Mouse (Mus musculus): Measurements from ENCODE around the gene Slbp. TPM values are rescaled to one million over a fixed set of nuclear protein-coding genes. Genes with fewer than 3 reads are reported as not detected.
A peak's percentile ranks its signal among the peaks of the same experiment; 100 is the strongest.

The Slbp gene
- polyA plus RNA-seq, 1 experiment from 2014 or later = 129 TPM

DNA sequence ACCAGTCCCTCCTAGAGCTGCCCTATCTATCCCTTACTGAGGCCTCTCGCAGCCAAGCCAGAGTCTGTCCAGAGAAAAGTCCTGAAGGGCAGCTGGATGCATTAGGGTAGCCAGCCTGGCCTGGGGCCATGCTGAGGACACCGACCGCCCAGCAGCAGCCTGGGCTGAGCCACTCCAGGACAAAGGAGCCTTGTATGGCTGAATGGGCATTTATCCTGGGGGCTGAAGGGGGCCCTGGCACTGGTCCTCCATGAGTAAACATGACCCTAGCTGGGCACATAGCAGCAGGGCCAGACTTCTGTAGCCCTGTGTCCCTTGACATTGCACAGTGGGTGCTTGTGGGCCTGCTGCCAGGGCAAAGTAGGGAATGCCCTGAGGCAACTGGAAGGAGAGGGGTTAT lies 22.1 kb upstream of the Slbp start:
- no peak overlapping the region for H3K4me2 ChIP-seq (replicated peaks)
- peaks cover 7% of the 10 kb centered on the region for H3K4me1 ChIP-seq
- peaks cover 13% of the 10 kb centered on the region for H3K36me3 ChIP-seq
- no peak overlapping the region; the same call in 1 of the 2 replicates for H3K9ac ChIP-seq (replicated peaks)
- 14% methylated on average over 3 of the region's 3 CpGs for WGBS
- ATAC-seq (replicated peaks) = peak; percentile 83
- no peaks in the 10 kb centered on the region for H3K9me3 ChIP-seq
- H3K4me3 ChIP-seq = no peak overlapping the region
- H3K27ac ChIP-seq (replicated peaks) = no peak overlapping the region
- no peaks in the 10 kb centered on the region for H3K27me3 ChIP-seq

DNA sequence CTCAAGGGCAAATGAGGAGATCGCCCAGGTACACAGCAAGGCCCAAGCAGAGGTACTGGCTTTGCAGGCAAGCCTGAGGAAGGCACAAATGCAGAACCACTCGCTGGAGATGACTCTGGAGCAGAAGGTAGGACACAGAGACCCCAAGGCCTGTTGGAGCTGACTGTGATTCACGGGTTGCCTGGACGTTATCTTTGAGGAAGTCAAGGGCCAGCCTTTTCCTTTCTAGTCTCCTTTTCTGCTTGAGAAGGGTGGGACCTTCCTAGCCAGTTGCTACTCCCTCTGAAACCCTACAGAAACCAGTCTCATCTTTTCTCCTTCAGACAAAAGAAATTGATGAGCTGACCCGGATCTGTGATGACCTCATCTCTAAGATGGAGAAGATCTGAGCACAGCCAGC lies 19.3 kb upstream of the Slbp start:
- no peak for ATAC-seq (replicated peaks)
- H3K36me3 ChIP-seq = peaks cover 23% of the 10 kb centered on the region
- H3K9me3 ChIP-seq = no peaks in the 10 kb centered on the region
- H3K27me3 ChIP-seq = no peaks in the 10 kb centered on the region
- WGBS = 88% methylated on average over 5 of the region's 5 CpGs
- no peak overlapping the region for H3K27ac ChIP-seq (replicated peaks)
- H3K4me2 ChIP-seq (replicated peaks) = no peak overlapping the region
- H3K9ac ChIP-seq (replicated peaks) = no peak overlapping the region
- H3K4me3 ChIP-seq = no peak overlapping the region
- peaks cover 7% of the 10 kb centered on the region for H3K4me1 ChIP-seq

DNA sequence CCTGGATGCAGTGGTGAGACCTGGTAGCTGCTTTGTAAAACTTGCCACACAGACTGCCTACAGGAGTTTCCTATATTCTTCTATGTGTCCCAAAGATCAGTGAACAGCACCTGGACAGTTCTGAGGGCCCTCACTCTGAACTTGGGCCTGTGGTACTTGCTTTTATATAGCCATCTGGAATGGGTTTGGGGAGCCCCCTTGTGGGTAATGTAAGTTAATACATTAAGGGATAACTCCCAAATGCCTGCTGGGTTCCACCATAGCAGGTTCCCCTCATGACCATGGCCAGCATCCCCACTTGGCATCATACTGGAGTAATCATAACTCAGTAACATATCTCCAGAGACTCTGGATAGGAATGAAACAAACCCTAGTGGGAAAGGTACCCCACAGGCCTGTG lies 15.8 kb upstream of the Slbp start:
- Histone ChIP-seq H3K9ac (replicated peaks) (no peak overlapping the region), H3K9me3 (no peaks in the 10 kb centered on the region), H3K4me3 (no peak overlapping the region), H3K27ac (replicated peaks) (no peak overlapping the region), H3K4me1 (no peaks in the 10 kb centered on the region), H3K36me3 (peaks cover 25% of the 10 kb centered on the region), H3K27me3 (no peaks in the 10 kb centered on the region), H3K4me2 (replicated peaks) (no peak overlapping the region)
- ATAC-seq (replicated peaks) = no peak

DNA sequence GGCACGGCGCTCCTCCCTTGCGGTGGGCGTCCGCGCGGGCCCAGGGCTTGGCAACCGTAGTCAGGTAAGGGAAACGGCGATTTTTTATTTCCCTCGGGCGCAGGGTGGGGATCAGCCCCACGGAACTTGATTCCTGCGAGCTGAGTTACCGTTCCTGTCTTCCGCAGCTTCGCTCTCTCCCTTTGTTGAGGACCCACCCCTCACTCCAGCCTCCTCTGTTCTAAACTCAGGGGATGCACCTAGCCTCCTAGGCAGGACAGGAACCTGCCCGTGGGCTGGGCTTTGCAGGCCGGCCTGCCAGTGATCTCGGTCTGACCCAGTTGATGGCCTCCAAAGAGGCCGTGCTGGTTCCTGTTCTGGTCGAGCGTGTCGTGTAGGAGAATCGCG lies 6.3 kb upstream of the Slbp start:
- Histone ChIP-seq H3K9ac (replicated peaks) (peak overlapping the region; percentile 51), H3K4me2 (replicated peaks) (peak overlapping the region; percentile 95), H3K27me3 (no peaks in the 10 kb centered on the region), H3K27ac (replicated peaks) (peak overlapping the region; percentile 97; the same call in 1 of the 2 replicates), H3K36me3 (peaks cover 13% of the 10 kb centered on the region; the same call in 1 of the 2 replicates), H3K4me1 (peaks cover 43% of the 10 kb centered on the region), H3K9me3 (no peaks in the 10 kb centered on the region), H3K4me3 (peak overlapping the region; percentile 78)
- under 1% methylated on average over 26 of the region's 26 CpGs for WGBS
- ATAC-seq (replicated peaks) = peak; percentile 9

DNA sequence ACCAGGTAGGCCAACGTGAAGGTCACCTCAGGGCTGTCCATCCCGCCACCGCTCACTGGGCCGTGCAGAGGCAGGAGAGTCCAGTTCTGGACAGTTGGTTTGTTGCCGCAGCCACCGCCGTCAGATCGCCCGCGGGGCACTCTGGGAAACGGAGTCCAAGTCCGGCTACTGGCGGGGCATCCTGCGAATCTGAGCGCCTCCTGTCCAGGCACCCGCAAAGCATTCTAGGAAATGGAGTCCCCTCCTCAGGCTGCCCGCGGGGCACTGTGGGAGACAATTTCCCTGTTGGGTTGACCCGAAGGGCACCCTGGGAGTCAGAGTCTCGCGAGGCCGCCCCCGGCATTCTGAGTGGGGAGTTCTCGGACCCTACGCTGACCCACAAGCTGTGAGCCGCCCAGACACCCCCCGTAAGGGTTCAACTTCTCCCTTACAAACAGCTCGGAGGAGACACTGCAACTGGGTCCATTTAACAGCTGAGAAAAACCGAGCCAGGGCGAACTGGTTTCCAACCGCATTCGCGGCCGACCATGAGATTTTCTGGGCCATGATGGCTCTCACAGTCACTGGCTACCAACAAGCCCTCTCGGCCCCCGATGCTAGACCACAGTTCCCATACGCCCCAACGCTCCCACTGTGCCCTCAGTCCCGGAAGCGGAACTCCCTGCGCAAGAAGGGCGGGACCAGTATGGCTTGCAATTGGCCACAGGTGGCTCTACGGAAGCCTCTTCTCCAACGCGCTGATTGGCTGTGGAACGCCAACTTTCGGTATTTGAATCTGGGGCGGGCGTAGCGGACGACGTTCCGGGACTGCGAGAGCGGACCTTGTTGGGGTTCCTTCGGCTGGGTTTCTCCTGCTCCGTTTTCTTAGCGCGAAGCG lies 5.7 kb upstream of the Slbp start, which contains the start of the genes Tacc3 and Tmem129:
Tacc3 (plus strand) TSS at position 342 of the 877 bp plus-strand sequence.
Tmem129 (minus strand) TSS at position 630 of the 877 bp plus-strand sequence.
- 0% methylated on average over 60 of the region's 60 CpGs for WGBS
- Histone ChIP-seq H3K9me3 (no peaks in the 10 kb centered on the region), H3K4me2 (replicated peaks) (peak within 1 kb of the TSS; percentile 95), H3K36me3 (peaks cover 17% of the 10 kb centered on the region), H3K4me1 (peaks cover 43% of the 10 kb centered on the region), H3K4me3 (peak within 1 kb of the TSS; percentile 78), H3K27me3 (no peaks in the 10 kb centered on the region), H3K9ac (replicated peaks) (peak within 1 kb of the TSS; percentile 69), H3K27ac (replicated peaks) (peak within 1 kb of the TSS; percentile 97)
- peak; percentile 99 for ATAC-seq (replicated peaks)

DNA sequence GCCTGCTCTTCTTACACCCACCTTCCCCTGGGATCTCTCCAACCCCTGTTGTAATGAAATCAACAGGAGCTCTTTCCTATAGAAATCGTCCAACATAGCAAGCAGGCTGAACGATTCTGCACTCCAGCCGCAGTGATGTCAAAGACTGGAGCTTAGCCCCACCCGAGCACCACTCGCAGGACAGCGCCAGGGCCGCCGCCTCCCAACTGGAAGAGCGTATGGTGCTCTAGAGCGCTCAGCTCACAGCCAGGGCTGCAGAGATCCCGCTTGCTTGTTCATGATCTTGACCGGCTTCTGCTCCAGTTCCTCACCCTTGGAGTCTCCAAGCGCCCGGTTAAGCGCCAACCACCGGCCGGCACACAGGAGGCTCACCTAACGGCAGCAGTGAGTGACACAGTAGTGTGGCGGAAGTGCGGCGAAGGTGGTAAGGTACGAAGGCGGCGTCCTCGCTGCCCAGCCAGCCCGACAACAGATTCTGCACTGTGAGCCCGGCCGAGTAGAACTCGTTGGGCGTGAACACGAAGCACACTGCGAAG lies 4.9 kb upstream of the Slbp start:
- Histone ChIP-seq H3K4me1 (peaks cover 47% of the 10 kb centered on the region), H3K4me2 (replicated peaks) (peak overlapping the region; percentile 95), H3K36me3 (peaks cover 14% of the 10 kb centered on the region), H3K27me3 (no peaks in the 10 kb centered on the region), H3K4me3 (peak overlapping the region; percentile 78), H3K27ac (replicated peaks) (peak overlapping the region; percentile 97), H3K9me3 (no peaks in the 10 kb centered on the region), H3K9ac (replicated peaks) (peak overlapping the region; percentile 69)
- ATAC-seq (replicated peaks) = no peak
- WGBS = under 1% methylated on average over 32 of the region's 32 CpGs

DNA sequence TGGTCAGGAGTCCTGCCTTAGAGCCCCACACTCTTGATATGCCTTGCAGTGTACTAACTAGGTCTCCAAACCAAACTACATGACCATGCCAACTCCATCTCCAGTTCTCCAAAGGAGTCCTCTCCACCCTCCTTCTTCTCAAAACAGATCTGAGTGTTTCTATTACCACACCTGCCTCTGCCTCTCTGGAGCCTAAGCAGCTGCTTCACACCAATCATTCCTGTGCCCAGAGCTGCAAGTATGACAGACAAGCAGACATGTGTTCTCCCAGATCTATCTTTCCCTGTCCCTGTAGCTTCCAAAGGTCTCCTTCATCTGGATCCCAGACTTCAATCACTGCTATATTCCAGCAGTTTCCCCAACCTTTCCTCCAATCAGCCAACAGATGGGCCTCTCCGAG lies 4.4 kb upstream of the Slbp start:
- Histone ChIP-seq H3K9ac (replicated peaks) (peak overlapping the region; percentile 69), H3K36me3 (peaks cover 14% of the 10 kb centered on the region), H3K27me3 (no peaks in the 10 kb centered on the region), H3K4me1 (peaks cover 47% of the 10 kb centered on the region), H3K27ac (replicated peaks) (no peak overlapping the region), H3K4me2 (replicated peaks) (peak overlapping the region; percentile 95), H3K4me3 (peak overlapping the region; percentile 78), H3K9me3 (no peaks in the 10 kb centered on the region)
- 35% methylated on average over 1 of the region's 1 CpGs for WGBS
- ATAC-seq (replicated peaks) = no peak

DNA sequence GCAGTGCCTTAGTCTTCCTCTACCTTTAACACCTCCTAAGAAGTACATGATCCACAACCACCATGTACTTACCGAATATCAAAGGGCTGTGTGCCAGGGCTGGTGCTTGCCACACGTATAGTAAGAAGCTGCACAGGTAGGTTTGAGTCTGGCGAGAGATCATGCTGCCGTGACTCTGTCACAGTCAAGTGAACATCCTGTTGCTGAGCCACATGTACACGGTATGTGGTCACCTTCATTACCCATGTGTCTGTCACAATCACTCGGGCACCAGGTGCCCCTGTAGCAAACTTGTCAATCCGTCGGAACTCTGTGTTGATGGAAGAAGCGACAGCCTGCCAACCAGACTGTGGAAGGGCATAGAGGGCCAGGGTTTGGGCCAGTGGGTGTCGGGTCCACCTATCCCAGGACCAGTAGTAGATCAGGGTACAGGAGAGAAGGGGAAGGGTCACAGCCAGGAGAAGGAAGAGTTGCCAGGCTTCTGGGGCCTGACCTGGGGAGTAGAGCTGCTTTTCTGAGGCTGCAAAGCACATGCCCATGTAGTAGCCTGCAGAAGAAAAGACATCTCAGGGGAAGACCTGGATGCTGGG lies 3.0 kb upstream of the Slbp start:
- Histone ChIP-seq H3K36me3 (peaks cover 14% of the 10 kb centered on the region), H3K4me1 (peaks cover 57% of the 10 kb centered on the region), H3K27ac (replicated peaks) (no peak overlapping the region), H3K9me3 (no peaks in the 10 kb centered on the region), H3K4me3 (no peak overlapping the region), H3K27me3 (no peaks in the 10 kb centered on the region), H3K9ac (replicated peaks) (no peak overlapping the region), H3K4me2 (replicated peaks) (no peak overlapping the region)
- no peak for ATAC-seq (replicated peaks)
- WGBS = 94% methylated on average over 10 of the region's 10 CpGs

DNA sequence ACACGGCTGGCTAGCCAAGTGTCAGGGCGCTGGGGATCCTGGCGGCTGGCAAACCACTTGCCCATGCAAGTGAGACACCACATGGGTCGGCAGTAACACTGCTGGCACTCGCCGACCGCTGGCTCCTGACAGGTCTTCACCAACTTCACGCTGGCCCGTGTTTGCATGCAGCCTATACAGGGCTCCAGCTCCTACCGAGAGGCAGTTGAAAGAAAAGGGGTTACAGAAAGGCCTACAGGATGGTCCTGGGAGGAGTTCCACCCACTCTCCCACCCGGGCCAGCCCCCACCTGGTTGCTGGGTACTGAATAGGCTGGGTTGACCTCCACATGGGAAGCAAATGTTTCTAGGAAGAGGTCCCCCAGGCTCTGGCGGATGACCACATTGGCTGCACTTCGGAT lies 2.0 kb upstream of the Slbp start:
- H3K4me1 ChIP-seq = peaks cover 54% of the 10 kb centered on the region
- H3K4me2 ChIP-seq (replicated peaks) = no peak overlapping the region
- no peak overlapping the region for H3K4me3 ChIP-seq
- H3K9ac ChIP-seq (replicated peaks) = no peak overlapping the region
- H3K9me3 ChIP-seq = no peaks in the 10 kb centered on the region
- no peaks in the 10 kb centered on the region for H3K27me3 ChIP-seq
- ATAC-seq (replicated peaks) = no peak
- H3K36me3 ChIP-seq = peaks cover 15% of the 10 kb centered on the region
- H3K27ac ChIP-seq (replicated peaks) = no peak overlapping the region
- 93% methylated on average over 13 of the region's 13 CpGs for WGBS

DNA sequence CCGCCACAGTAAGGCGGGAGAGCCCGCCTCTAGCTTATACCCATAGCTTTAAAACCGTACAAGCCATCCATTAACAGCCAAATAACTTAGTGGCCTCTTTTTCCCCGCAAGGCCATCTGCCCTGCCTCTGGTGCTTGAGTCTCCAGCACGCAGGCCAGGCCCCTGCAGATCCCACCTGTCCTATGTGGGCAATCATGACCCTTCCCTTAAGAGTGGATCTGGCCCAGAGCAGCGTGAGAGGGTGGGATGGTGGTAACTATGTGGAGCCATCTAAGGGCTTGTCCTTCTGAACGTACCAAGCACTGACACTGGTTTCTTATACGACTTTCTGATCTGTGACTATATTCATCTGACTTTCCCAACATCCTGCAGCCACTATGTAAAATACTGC lies 404 bp upstream of the Slbp start:
- Histone ChIP-seq H3K9me3 (no peaks in the 10 kb centered on the region), H3K4me1 (peaks cover 45% of the 10 kb centered on the region), H3K27me3 (no peaks in the 10 kb centered on the region), H3K4me3 (peak overlapping the region; percentile 90), H3K4me2 (replicated peaks) (peak overlapping the region; percentile 54), H3K9ac (replicated peaks) (peak overlapping the region; percentile 83), H3K27ac (replicated peaks) (peak overlapping the region; percentile 98), H3K36me3 (peaks cover 18% of the 10 kb centered on the region)
- ATAC-seq (replicated peaks) = peak; percentile 41
- 2% methylated on average over 9 of the region's 9 CpGs for WGBS

DNA sequence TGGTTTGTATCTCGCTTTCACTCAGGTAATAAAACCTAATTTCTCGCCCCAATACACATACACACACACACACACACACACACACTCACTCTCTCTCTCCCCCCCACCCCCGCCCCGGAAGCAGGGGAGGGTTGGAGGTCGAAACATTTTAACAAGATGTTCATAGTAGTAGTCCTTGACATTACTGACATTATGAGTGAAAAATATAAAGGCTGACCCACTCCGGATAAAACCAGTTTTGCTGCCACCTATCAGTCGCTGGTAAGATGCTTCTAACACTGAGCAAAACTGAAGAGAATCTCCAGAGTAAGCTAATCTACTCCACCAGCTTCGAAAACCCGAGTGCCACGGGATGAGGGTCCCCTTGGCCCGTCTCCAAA lies 843 bp downstream of the Slbp start:
- Histone ChIP-seq H3K36me3 (peaks cover 25% of the 10 kb centered on the region), H3K4me3 (peak overlapping the region; percentile 90), H3K9ac (replicated peaks) (peak overlapping the region; percentile 83), H3K9me3 (no peaks in the 10 kb centered on the region), H3K27me3 (no peaks in the 10 kb centered on the region), H3K4me2 (replicated peaks) (peak overlapping the region; percentile 54), H3K4me1 (peaks cover 37% of the 10 kb centered on the region), H3K27ac (replicated peaks) (peak overlapping the region; percentile 98)
- ATAC-seq (replicated peaks) = peak; percentile 1; the same call in 1 of the 2 replicates
- WGBS = 0% methylated on average over 11 of the region's 11 CpGs

DNA sequence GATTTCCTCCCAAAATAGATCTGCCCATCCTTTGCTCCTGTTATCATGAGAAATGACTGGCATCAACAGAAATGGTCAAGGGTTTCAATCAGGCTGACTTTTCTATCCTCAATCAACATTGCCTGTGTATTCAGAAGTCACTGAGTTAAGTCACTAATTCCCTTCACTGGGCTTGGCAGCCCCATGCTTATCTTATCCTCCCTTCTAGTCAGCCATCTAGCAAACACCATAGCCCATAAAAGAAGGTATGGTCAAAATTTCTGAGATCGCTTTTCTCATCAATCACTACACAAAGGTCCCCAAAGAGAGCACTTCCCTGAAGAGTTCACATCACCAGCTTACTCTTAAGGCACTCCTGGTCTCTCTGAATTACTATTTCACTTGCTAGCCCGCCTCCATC lies 1.4 kb downstream of the Slbp start:
- peaks cover 31% of the 10 kb centered on the region for H3K36me3 ChIP-seq
- no peaks in the 10 kb centered on the region for H3K9me3 ChIP-seq
- peaks cover 31% of the 10 kb centered on the region for H3K4me1 ChIP-seq
- no peak for ATAC-seq (replicated peaks)
- peak overlapping the region; percentile 54 for H3K4me2 ChIP-seq (replicated peaks)
- H3K27me3 ChIP-seq = no peaks in the 10 kb centered on the region
- H3K9ac ChIP-seq (replicated peaks) = peak overlapping the region; percentile 83
- peak overlapping the region; percentile 90 for H3K4me3 ChIP-seq
- 0 out of 2 replicates have a peak overlapping the region, but pooled peaks have one; percentile 98 for H3K27ac ChIP-seq (replicated peaks)
- 14% methylated on average over 2 of the region's 2 CpGs for WGBS

Measured in forebrain, embryonic 15.5 days (tissue).